Mouse (Mus musculus): ENCODE measurements around the gene Btbd18. TPM values are rescaled to one million over a fixed set of nuclear protein-coding genes. Genes with fewer than 3 reads are reported as not detected.

Btbd18 gene
- not detected in 2 replicates for polyA plus RNA-seq (2012; rRNA removed)

DNA sequence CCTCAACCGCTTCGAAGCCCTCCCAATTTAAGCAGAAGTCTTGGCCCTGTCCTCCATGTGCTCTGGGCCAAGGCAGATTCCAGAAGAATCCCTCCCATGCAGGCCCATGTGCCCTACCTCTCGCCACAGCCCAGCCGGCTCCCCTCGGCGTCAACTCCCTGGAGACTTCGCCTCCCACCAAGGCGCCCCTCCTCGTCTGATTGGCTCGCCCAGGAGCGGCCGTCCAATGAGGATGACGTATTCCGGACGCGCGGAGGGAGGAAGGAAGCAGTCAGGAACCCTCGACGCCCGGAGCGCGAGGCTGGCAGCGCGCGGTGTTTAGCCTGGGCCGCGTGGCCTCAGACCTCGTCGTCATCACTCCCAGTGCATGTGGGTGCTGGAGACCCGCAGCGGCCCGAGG is at the start of gene Btbd18:
Gene Btbd18 (plus strand): TSS at position 274 of the 400 bp plus-strand sequence.
- Histone ChIP-seq H3K27ac (ENCODE audit: control insufficient read depth, insufficient read depth, low read length) (no peak within 1 kb of the TSS), H3K36me3 (ENCODE audit: control insufficient read depth, insufficient read depth, low read length) (no peaks in the 10 kb centered on the region), H3K4me1 (replicated peaks; ENCODE audit: control insufficient read depth, insufficient read depth, low read length) (no peaks in the 10 kb centered on the region), H3K27me3 (ENCODE audit: control insufficient read depth, insufficient read depth, low read length) (no peaks in the 10 kb centered on the region), H3K4me3 (ENCODE audit: control insufficient read depth, insufficient read depth, low read length) (no peak within 1 kb of the TSS)
- 96% methylated on average over 32 of the region's 32 CpGs for WGBS
- no peak for DNase-seq
- no peak for TF ChIP-seq POLR2A (IDR thresholded peaks at IDR 0.05; ENCODE audit: control insufficient read depth, extremely low read depth, insufficient read depth, low read length, poor library complexity)
- no peak for TF ChIP-seq CTCF (IDR thresholded peaks at IDR 0.05; ENCODE audit: borderline replicate concordance, control insufficient read depth, extremely low read depth, insufficient read depth, low read length, poor library complexity)

DNA sequence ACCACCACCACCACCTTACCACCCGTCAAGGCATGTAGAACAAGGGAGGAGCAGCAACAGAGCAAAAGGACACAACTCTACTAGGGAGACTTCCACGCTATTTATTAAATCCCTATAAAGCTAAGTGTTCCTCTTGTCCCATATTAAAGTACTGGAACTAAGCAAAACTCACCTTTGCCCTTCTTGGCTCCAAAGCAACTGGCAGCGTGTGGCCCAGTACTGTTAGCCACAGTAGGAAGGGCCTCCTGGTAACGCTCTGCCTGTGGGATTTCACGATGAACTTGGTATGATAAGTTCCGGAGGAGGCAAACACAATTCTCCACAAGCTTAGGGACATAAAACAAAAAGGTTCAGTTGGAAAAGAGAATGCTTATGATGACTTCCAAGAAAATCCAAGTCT is 46.1 kb upstream of the Btbd18 start:
- Histone ChIP-seq H3K4me3 (ENCODE audit: control insufficient read depth, insufficient read depth, low read length) (no peak overlapping the region), H3K36me3 (ENCODE audit: control insufficient read depth, insufficient read depth, low read length) (no peaks in the 10 kb centered on the region)
- DNase-seq: no peak

DNA sequence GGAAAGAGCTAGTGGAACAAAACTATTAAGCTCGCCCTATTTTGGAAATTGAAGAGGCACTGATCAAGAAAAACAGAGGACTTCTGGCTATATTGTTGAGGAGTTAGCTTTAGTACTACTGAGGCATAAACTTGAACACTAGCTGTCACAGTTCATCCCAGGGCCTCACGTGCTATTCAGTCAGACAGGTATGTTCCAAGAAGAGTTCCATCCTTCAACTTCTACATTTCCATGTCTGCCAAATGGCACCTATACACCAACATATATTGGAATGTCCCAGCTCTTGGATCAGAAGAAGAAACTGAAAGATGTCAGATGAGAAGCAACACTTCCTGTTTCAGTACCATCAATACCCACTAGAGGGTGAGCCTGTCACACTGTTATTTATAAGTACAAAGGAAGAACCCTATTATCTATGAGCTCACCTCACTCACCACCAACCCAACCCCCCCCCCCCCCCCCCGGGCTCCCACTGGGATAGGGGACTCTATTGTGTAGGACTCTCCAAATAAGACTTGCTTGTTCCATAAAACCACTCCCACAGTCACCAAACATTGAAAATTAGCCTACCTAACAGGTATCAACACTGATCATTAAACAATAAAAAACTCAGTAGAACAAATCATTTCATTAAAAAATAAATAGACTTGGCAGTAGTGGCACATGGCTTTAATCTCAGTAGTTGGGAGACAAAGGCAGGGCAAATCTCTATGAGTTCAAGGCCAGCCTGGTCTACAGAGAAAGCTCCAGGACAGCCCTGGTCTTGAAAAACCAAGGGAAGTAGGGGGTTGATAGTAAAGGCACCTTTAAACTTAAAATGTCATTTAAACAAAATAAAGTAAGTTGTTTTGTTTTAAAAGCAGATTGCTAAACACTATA is 41.0 kb upstream of the Btbd18 start:
- TF ChIP-seq CTCF (IDR thresholded peaks at IDR 0.05; ENCODE audit: borderline replicate concordance, control insufficient read depth, extremely low read depth, insufficient read depth, low read length, poor library complexity): no peak
- no peak for TF ChIP-seq POLR2A (IDR thresholded peaks at IDR 0.05; ENCODE audit: control insufficient read depth, extremely low read depth, insufficient read depth, low read length, poor library complexity)
- WGBS: 57% methylated on average over 3 of the region's 3 CpGs
- Histone ChIP-seq H3K27me3 (ENCODE audit: control insufficient read depth, insufficient read depth, low read length) (no peaks in the 10 kb centered on the region), H3K27ac (ENCODE audit: control insufficient read depth, insufficient read depth, low read length) (no peak overlapping the region), H3K4me3 (ENCODE audit: control insufficient read depth, insufficient read depth, low read length) (no peak overlapping the region), H3K4me1 (replicated peaks; ENCODE audit: control insufficient read depth, insufficient read depth, low read length) (no peaks in the 10 kb centered on the region), H3K36me3 (ENCODE audit: control insufficient read depth, insufficient read depth, low read length) (no peaks in the 10 kb centered on the region)
- peak; percentile 45 for DNase-seq

More for the DNA sequence above, 46.1 kb upstream of the Btbd18 start:
- H3K27me3 ChIP-seq (ENCODE audit: control insufficient read depth, insufficient read depth, low read length): no peaks in the 10 kb centered on the region
- TF ChIP-seq CTCF (IDR thresholded peaks at IDR 0.05; ENCODE audit: borderline replicate concordance, control insufficient read depth, extremely low read depth, insufficient read depth, low read length, poor library complexity) (no peak), POLR2A (IDR thresholded peaks at IDR 0.05; ENCODE audit: control insufficient read depth, extremely low read depth, insufficient read depth, low read length, poor library complexity) (no peak)
- no peak overlapping the region for H3K27ac ChIP-seq (ENCODE audit: control insufficient read depth, insufficient read depth, low read length)
- no peaks in the 10 kb centered on the region for H3K4me1 ChIP-seq (replicated peaks; ENCODE audit: control insufficient read depth, insufficient read depth, low read length)
- WGBS: 95% methylated on average over 6 of the region's 6 CpGs

DNA sequence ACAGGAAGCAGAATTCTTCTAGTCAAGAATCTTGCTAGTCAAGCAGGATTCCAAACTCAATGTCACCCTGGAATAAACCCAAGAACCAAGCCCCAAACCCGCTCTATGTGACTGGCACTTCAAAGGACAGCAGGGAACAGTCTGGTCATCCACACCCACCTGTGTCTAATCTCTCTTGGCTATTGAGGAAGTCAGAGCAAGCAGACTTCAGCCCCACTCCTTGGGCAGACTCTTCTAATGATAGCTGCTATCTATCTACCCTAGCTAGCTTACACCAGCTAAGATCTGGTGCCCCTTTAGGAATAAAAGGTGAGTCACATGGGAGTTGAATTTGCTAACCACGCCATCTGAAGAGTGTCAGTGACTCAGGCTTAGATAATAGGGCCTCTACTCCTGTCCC is 40.0 kb upstream of the Btbd18 start:
- H3K27ac ChIP-seq (ENCODE audit: control insufficient read depth, insufficient read depth, low read length): no peak overlapping the region
- WGBS: 92% methylated on average over 2 of the region's 2 CpGs

DNA sequence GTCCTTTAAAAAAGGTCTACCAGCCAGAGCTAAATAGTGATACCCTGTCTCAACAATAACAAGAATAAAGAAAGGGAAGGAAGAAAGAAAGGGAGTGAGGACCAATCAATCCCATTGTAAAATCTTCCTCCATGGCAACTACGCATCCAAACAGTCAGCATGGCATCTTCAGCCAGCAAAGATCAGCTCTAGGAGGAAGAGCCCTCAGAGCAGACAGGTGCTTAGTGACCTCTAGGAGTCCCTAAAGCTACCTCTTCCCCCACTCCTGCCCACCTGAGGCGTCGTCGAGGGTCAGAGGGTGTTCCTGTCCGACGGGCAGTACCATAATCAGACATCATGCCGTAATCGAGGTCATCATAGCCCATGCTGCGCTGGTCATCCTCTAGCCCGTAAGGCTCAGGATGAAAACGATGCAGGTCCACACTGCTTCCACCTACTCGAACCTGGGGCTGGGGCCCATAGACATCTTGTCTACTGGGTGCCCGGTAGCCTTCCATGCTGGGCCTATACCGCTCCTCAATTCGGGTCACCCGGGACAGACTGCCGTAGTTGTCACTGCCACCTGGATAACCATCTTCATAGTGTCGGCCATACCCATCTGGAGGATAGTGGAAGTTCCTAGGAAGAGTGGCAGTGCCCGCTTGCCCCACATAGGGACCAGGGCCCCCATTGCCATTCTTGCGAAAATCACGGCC is 39.1 kb upstream of the Btbd18 start:
- Histone ChIP-seq H3K4me1 (replicated peaks; ENCODE audit: control insufficient read depth, insufficient read depth, low read length) (no peaks in the 10 kb centered on the region), H3K27ac (ENCODE audit: control insufficient read depth, insufficient read depth, low read length) (no peak overlapping the region)

More for the DNA sequence above, 40.0 kb upstream of the Btbd18 start:
- Histone ChIP-seq H3K4me1 (replicated peaks; ENCODE audit: control insufficient read depth, insufficient read depth, low read length) (no peaks in the 10 kb centered on the region), H3K36me3 (ENCODE audit: control insufficient read depth, insufficient read depth, low read length) (no peaks in the 10 kb centered on the region), H3K27me3 (ENCODE audit: control insufficient read depth, insufficient read depth, low read length) (no peaks in the 10 kb centered on the region), H3K4me3 (ENCODE audit: control insufficient read depth, insufficient read depth, low read length) (no peak overlapping the region)
- TF ChIP-seq CTCF (IDR thresholded peaks at IDR 0.05; ENCODE audit: borderline replicate concordance, control insufficient read depth, extremely low read depth, insufficient read depth, low read length, poor library complexity): no peak
- TF ChIP-seq POLR2A (IDR thresholded peaks at IDR 0.05; ENCODE audit: control insufficient read depth, extremely low read depth, insufficient read depth, low read length, poor library complexity): no peak
- DNase-seq: no peak

DNA sequence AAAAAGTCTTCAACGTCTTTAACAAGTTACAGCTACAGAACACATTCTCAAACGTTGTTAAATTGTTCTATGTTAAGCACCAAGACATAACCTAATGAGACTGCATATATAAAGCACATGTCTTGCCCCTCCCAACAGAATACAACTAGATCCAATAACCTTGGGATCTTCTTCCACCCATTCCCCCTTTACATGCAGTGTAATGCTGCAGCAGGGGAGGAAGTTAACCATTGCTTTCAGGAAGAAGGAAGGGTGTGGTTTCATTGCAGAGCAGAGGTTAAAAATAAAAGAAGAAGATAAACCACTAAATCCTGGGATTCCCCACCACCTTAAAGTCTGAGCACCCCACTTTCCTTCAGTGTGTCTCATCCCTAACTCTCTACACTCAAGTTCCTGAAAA is 36.2 kb upstream of the Btbd18 start:
- no peaks in the 10 kb centered on the region for H3K4me1 ChIP-seq (replicated peaks; ENCODE audit: control insufficient read depth, insufficient read depth, low read length)
- no peak overlapping the region for H3K27ac ChIP-seq (ENCODE audit: control insufficient read depth, insufficient read depth, low read length)

More for the DNA sequence above, 39.1 kb upstream of the Btbd18 start:
- TF ChIP-seq POLR2A (IDR thresholded peaks at IDR 0.05; ENCODE audit: control insufficient read depth, extremely low read depth, insufficient read depth, low read length, poor library complexity): no peak
- no peak for TF ChIP-seq CTCF (IDR thresholded peaks at IDR 0.05; ENCODE audit: borderline replicate concordance, control insufficient read depth, extremely low read depth, insufficient read depth, low read length, poor library complexity)
- no peak for DNase-seq
- WGBS: 98% methylated on average over 21 of the region's 21 CpGs
- Histone ChIP-seq H3K36me3 (ENCODE audit: control insufficient read depth, insufficient read depth, low read length) (no peaks in the 10 kb centered on the region), H3K27me3 (ENCODE audit: control insufficient read depth, insufficient read depth, low read length) (no peaks in the 10 kb centered on the region), H3K4me3 (ENCODE audit: control insufficient read depth, insufficient read depth, low read length) (no peak overlapping the region)

More for the DNA sequence above, 36.2 kb upstream of the Btbd18 start:
- TF ChIP-seq POLR2A (IDR thresholded peaks at IDR 0.05; ENCODE audit: control insufficient read depth, extremely low read depth, insufficient read depth, low read length, poor library complexity): no peak
- TF ChIP-seq CTCF (IDR thresholded peaks at IDR 0.05; ENCODE audit: borderline replicate concordance, control insufficient read depth, extremely low read depth, insufficient read depth, low read length, poor library complexity): no peak
- Histone ChIP-seq H3K27me3 (ENCODE audit: control insufficient read depth, insufficient read depth, low read length) (no peaks in the 10 kb centered on the region), H3K36me3 (ENCODE audit: control insufficient read depth, insufficient read depth, low read length) (no peaks in the 10 kb centered on the region), H3K4me3 (ENCODE audit: control insufficient read depth, insufficient read depth, low read length) (no peak overlapping the region)
- DNase-seq: no peak
- 66% methylated on average over 2 of the region's 2 CpGs for WGBS
